Mouse (Mus musculus) CH12.LX (cell line): Measurements from ENCODE around the gene Cdc37l1.

Experiments used
- CTCF ChIP-seq, 2 experiments: IDR thresholded peaks in 1 of 2; conservative IDR thresholded peaks in 1 of 2; 2 replicates each; pipeline ENCODE4 v1.5.1; 2011 to 2012; ENCODE audit warnings: low read depth in 2 of 2, low read length in 2 of 2, improper control_type of control experiment in 1 of 2, inconsistent platforms in 1 of 2, mild to moderate bottlenecking in 1 of 2, moderate library complexity in 1 of 2
- EP300 ChIP-seq: IDR thresholded peaks from 2 replicates; pipeline ENCODE4 v1.6.1; 2011; ENCODE audit warnings: low read length, improper control_type of control experiment
- MAX ChIP-seq: IDR thresholded peaks from 2 replicates; pipeline ENCODE4 v1.6.1; 2011; ENCODE audit warnings: low read length, improper control_type of control experiment
- MAZ ChIP-seq: IDR thresholded peaks from 2 replicates; pipeline ENCODE4 v1.6.1; 2012; ENCODE audit warnings: low read depth, mild to moderate bottlenecking, inconsistent platforms, low read length, improper control_type of control experiment, moderate library complexity
- MYC ChIP-seq: IDR thresholded peaks from 2 replicates; pipeline ENCODE4 v1.6.1; 2011; ENCODE audit warnings: low read depth, mild to moderate bottlenecking, improper control_type of control experiment, low read length
- NRF1 ChIP-seq: IDR thresholded peaks from 2 replicates; pipeline ENCODE4 v1.6.1; 2014; ENCODE audit warnings: low read depth, mild to moderate bottlenecking, inconsistent platforms, low read length, improper control_type of control experiment, moderate library complexity
- POLR2A ChIP-seq: IDR thresholded peaks from 2 replicates; pipeline ENCODE4 v1.6.1; 2011; ENCODE audit warnings: low read depth, mild to moderate bottlenecking, improper control_type of control experiment, low read length

- TF ChIP-seq NRF1 (no peak), MAX (no peak), EP300 (no peak), POLR2A (no peak), MYC (no peak), CTCF (conservative IDR thresholded peaks at IDR 0.05 in 1 of 2, IDR thresholded peaks at IDR 0.05 in 1 of 2; ENCODE audit: low read depth in 2 of 2, low read length in 2 of 2) (no peak), MAZ (no peak)
These were observed 5.2 kb downstream of the Cdc37l1 start for GRCm38 (mm10) chr19:28995366-28995765.
